Mouse (Mus musculus) T-helper 17 cell (primary cell): ENCODE data around the gene Hist2h2ac.
"Not testable (repeated sequence)": the region's sequence is repeated elsewhere in the genome, so short reads cannot be mapped to it uniquely, and the experiment has no call there.

ENCODE experiments used
- in situ Hi-C, 2 experiments: fragments of 300-600 bp; cut with MboI, MseI; formaldehyde crosslinking; loops; 1 replicate in 1 of 2; 2 replicates in 1 of 2; pipeline ENCODE4 v1.15.1; 2025; ENCODE audit warnings: high pct_unique_total_duplicates in 2 of 2

The Hist2h2ac gene

DNA sequence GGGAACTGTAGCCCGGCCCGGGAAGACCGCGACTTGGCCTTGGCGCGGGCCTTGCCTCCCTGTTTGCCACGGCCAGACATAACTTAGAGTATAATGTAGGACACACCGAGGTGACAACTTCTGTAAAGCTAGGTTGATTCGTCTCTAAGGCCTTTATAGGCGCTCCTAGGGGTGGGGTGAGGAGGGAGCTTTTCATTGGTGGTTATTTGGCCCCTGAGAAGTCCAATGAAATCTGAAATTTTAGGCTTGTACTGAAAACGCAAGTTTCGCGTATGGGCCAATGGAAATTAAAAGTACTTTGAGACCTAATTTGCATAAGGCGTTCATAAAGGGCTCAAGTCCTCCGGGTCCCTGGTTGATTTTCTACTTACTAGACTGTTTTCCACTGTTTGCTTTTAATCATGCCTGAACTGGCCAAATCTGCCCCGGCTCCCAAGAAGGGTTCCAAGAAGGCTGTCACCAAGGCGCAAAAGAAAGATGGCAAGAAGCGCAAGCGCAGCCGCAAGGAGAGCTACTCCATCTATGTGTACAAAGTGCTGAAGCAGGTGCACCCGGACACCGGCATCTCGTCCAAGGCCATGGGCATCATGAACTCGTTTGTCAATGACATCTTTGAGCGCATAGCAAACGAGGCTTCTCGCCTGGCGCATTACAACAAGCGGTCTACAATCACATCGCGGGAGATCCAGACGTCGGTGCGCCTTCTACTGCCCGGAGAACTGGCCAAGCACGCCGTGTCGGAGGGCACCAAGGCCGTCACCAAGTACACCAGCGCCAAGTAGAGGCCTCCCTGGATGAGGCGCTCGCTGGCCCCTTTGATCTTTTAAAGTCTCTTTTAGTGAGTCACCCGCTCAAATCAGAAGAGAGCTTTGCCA is at the start of gene Hist2h2ac, which contains the start of gene Hist2h2be:
Hist2h2ac (minus strand) TSS at position 116 of the 875 bp plus-strand sequence.
Hist2h2be (plus strand) TSS at position 355 of the 875 bp plus-strand sequence.
- in situ Hi-C loops, result no loop called here

DNA sequence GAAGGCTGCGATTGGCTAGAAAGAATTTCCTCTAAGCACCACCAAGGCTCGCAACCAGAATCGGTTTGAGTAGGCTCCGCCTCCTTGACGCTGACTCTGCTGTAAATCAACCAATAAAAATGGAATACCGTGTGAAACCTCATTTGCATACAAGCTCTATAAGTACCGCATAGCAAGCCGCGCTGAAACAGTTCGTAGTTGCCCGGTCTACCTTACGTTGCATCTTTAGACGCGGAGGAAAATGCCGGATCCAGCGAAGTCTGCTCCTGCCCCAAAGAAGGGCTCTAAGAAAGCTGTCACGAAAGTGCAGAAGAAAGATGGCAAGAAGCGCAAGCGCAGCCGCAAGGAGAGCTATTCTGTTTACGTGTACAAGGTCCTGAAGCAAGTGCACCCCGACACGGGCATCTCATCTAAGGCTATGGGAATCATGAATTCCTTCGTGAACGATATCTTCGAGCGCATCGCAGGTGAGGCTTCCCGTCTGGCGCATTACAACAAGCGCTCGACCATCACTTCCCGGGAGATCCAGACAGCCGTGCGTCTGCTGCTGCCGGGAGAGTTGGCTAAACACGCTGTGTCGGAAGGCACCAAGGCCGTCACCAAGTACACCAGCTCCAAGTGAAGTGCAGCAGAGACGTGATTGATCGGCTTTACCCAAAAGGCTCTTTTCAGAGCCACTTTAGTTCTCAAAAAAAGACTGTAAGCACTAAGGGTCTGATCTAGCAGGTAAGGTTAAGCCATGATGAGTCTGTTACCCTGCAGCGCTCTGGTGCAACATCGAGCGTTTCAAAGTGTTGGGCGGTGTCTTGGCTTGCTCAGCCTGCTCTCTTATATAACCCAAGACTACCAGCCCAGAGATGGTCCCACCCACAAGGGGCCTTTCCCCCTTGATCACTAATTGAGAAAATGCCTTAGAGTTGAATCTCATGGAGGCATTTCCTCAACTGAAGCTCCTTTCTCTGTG is 49.1 kb upstream of the Hist2h2ac start, which contains the start of gene Hist2h2bb:
Hist2h2bb (plus strand) TSS at position 242 of the 964 bp plus-strand sequence.
- in situ Hi-C loops, result no loop called here

DNA sequence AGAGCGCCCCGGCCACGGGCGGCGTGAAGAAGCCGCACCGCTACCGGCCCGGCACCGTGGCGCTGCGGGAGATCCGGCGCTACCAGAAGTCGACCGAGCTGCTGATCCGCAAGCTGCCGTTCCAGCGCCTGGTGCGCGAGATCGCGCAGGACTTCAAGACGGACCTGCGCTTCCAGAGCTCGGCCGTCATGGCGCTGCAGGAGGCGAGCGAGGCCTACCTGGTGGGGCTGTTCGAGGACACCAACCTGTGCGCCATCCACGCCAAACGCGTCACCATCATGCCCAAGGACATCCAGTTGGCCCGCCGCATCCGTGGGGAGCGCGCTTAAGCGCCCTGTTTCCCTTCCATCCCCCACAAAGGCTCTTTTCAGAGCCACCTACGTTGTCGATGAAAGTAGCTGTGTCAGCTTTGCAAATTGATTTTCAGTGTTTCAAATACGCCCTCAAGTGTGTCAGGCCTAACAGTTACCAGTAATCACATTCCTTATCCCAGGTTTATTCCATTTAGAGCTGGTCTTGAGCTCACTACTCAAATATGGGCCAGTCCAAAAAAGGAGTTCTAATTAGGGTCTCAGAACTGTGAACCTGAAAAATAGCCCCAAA is 48.2 kb upstream of the Hist2h2ac start:
- in situ Hi-C loops, result not testable (repeated sequence)

DNA sequence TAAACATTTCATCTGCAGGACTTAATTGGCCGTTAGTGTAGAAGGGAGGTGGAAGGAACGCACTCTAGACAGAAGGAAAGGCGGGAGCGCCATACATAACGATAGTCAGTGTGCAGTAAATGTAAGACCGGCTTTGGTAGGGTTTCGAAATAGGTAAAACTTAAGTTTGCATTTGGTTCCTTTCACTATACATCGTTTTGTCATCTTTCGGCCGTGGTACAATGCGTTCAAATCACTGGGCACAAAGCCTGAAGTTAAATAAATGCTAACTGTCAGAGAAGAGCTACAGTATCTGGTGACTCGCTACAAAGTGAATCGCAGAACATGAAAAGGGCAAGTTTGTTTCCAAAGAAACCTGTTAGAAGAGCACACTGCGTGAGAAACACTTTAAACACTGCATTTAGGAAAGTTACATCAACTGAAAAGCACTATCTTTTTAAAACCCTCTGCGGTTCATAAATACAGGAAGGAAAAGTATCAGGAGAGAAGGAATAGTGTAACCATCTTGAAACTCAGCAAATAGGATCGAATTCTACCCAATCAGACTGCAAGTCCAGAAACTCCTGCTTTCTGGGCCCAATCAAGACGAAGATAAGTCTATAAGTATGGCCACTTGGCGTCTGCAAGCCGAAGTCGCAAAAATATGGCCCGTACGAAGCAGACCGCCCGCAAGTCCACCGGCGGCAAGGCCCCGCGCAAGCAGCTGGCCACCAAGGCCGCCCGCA is 47.5 kb upstream of the Hist2h2ac start, which contains the start of gene Hist2h3b:
Hist2h3b (plus strand) TSS at position 604 of the 725 bp plus-strand sequence.
- in situ Hi-C loops, result no loop called here

DNA sequence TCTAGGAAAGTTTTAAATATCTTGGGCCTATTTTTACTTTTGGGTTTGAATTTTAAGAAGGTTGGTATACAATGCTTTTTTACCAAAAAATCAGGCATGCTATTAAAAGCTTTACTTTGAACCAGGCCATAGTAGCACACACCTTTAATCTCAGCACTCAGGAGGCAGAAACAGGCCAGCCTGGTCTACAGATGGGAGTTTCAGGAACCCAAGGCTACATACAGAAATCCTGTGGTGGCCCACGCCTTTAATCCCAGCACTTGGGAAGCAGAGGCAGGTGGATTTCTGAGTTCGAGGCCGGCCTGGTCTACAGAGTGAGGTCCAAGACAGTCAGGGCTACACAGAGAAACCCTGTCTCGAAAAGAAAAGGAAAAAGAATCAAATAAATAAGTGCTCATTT is 46.9 kb upstream of the Hist2h2ac start:
- in situ Hi-C loops, result no loop called here

DNA sequence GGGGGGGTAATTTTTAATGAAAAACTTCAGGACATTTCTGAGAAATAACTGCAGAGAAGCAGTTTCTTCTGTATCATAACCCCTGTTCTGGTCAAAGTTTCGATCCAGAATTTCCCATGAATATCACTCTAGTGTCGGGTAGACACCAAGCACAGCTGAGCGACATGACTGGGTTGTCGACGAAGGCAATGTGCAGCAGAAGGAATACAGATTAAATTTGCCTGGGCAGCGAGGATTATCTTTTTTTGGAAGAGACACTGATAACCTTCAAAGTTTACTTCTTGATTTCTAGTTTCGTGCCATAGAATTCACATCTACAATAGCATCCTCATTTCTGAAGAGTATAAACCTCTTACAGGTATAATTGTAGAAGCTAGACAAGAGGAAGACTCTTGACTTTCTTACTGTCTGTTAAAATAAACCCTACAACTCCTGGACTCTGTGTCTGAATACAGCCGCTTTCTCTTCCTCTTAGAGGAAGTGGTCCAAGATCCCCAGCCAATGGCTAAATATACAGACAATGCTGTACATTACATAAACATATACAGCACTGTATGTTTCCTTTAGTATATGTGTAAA is 45.5 kb upstream of the Hist2h2ac start:
- in situ Hi-C loops, result no loop called here

DNA sequence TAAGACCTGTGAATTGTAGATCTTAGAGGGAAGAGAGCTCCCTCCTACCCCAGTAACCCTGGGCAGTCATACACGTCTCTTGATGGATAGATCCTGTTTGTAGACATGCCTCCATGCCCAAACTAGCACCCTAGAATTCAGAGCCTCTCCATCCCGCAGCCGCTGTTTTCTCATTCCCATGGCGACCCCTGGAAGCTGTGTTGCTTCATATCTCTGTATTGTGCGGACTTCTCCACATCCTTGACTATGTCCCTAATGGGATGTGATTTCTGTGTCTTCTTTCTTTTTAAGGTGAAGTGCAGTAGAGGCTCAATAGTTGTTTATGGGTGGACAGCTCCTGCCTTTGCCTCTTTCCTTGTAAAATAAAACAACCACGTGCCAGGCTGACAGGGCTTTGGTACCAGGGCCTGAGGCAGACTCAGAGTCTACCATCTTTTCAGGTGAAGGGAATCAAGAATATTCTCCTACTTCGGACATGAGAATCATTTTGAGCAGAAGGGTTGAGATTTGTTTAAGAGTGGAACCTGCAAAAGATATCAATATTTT is 43.8 kb upstream of the Hist2h2ac start:
- in situ Hi-C loops, result no loop called here

DNA sequence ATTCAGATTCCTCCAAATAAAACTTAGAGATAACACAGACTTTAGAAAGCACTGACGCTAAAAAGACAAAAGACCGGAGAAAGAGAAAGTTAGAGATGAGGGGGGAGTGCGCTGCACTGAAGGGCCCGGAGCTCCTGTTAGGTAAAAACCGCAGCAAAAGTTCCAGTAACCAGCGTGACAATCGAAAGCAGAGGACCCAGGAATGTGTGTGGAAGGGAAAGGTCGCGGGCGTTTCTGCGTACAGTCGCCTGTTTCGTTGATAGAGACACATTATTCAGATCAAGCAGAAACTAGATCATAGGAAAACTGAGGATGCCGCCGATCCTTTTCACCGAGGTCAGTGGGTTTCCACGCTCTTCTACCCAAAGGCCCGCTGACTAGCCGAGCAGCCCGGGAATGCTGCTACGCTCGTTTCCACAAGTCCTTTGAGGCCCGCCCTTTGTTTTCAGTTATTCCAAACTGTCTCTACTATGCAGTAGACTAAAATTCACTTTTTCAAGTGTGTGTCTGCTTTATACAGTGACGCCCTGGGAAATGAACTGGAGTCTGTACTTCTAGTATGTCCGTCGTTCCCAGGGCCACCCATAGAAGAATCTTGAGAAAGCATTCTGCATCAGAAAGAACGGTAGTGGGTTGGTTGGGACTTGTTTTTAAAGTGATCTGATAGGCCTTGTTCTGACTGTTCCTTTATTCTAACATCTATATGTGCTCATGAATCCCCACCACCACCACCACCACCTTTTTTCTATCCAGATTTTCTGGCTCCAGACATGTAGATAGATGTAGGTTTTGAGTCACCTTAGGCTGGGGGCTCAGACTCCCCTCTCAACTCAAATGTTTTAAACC is 43.1 kb upstream of the Hist2h2ac start:
- in situ Hi-C loops, result no loop called here

DNA sequence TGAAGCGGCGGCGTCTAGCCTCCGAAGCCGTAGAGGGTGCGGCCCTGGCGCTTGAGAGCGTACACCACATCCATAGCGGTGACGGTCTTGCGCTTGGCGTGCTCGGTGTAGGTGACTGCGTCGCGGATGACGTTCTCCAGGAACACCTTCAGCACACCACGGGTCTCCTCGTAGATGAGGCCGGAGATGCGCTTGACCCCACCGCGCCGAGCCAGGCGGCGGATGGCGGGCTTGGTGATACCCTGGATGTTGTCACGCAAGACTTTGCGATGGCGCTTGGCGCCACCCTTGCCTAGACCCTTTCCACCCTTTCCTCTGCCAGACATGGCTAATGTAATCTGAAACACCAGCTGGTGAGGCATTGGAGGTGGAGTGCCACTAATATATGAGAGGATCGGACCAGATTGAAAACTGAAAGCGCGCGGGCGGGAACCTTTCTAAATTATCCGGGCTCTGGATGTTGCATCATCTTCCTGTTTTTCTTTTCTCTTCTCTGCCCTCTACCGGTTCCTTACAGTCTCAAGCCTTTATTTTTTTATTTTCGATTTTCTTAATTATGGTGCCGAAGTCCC is 42.4 kb upstream of the Hist2h2ac start, which contains the start of gene Hist2h4:
Hist2h4 (minus strand) TSS at position 333 of the 572 bp plus-strand sequence.
- in situ Hi-C loops, result no loop called here

DNA sequence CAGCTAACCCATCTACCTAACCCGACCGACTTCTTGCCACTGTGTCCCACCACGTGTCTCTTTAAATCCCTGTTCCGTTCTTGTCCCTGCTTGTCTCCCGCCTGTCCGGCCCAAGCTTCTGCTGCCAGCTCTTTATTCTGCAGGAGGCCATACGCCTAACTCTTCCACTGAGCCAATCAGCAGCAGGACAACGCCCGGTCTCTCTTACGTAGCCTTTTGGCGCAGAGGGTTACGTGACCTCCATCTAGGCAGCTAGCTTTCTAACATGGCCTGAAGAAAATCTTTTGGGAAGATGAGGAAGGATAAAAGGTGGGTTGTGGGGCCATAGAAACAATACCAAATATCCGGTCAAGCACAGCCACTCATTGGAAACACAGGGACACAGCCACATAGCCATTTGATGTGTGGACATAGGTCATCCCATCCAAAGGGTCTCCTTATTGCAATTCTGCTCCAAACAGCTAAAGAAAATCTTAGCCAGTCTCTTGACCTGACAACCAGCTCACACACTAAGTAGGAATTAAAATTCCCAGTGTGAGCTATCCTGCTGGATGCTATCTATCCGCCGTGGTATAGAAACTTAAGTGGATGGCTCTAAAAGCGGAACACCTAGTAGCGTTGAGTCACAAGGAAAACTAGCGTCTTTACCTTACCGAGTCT is 41.7 kb upstream of the Hist2h2ac start:
- in situ Hi-C loops, result no loop called here

DNA sequence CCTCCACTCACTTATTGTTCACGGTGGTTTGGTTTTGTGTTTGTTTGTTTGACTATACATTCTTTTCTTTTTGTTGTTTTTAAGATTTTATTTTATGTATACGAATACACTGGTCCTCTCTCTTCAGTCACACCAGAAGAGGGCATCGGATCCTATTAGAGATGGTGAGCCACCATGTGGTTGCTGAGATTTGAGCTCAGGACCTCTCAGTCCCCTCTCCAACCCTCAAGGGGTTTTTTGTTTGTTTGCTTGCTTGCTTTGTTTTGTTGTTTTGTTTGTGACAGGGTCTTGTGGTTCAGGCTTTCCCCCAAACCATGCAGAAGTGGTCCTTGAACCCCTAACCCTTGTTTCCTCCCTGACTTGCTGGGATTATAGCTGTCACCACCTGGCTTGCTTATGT is 40.9 kb upstream of the Hist2h2ac start:
- in situ Hi-C loops, result no loop called here

DNA sequence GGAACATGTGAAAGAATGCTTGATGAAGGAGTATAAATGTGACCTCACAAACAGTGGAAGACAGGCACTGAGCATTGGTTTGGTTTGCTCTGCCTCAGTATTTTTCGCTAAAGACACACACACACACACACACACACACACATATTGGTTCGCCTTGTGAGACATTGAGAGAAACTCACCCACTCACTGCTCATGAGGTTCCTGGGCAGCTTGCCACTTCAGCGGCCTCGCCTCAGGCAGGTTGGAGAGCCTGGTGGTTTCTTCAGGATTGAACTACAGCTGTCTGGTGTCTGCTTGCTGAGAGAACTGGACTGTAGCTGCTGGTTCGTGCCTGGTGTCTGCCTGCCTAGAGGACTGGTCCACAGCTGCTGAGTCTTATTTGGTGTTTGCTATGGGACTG is 39.5 kb upstream of the Hist2h2ac start:
- in situ Hi-C loops, result no loop called here

DNA sequence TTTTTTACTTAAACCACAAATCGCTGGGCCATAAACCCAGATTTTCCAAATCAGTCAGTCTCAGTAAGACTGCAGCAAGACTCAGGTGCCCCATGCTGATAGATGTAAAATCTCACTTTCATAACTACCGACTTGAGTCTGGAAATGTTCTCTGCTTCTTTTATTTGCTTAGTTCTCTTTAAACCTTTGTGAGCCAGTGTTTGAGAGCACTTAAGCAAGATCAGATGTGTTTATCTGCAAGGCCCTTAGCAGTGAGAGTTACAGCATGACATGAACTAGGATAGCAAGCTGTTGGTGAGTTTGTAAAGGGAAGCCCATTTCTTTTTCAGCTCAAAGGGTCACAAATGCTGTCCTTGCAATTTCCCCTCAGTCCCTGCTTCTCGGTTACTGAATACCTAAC is 36.5 kb upstream of the Hist2h2ac start:
- in situ Hi-C loops, result no loop called here

DNA sequence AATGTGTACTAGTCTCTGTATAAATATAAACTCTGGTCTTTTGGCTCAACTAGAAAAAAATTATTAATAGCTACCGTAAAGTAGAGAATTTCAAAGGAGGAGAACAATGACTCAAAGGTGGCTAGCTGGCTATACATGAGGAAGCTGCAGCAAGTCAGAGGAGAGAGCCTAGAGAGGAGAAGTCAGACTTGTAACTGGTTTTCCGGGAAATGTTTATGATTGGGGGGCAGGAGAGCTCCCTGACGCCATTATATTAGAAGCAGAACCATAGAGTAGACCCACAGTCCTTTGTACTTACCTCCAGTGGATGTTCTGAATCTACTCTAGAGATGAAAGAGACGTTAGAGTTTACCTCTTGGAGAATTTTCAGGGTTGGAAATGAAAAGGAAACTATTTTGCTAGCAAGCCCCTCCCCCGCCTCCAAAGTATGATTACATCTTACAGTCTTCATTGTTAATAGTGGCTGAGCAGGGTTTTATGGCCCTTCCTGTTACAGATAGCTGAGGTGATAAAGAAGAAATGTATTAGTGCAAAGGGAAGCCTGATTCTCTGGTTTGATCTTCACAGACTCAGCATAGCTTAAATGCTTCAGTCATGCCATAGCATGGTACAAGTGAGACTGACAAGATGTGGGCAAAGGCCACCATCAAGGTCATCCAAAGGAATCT is 35.4 kb upstream of the Hist2h2ac start:
- in situ Hi-C loops, result no loop called here

DNA sequence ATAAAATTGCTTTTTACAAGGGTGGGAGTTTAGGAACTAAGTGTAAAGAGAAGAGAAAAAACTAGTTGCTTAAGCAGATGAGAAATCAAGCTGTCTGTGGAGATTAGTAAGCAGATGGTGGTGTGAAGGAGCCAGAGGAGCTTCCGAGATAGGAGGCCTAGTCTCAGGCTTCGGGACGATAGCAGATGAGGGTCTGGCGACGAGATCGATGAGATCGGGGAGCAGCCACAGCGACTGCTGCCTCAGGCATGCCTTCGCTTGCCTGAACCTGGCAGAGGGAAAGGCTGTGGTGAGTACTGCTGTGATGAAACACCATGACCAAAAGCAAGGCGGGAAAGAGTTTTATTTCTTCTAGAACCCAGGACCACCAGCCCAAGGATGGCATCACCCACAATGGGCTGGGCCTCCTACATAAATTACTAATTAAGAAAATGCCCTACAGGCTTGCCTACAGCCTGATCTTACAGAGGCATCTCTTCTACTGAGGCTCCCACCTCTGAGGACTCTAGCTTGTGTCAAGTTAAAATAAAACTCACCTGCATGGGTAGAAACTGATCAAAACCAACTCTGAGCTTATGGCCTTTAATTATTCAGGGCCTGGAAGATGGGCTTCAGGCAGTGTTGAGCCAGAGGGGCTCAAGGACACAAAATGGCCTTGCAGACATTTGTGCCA is 34.1 kb upstream of the Hist2h2ac start:
- in situ Hi-C loops, result no loop called here

DNA sequence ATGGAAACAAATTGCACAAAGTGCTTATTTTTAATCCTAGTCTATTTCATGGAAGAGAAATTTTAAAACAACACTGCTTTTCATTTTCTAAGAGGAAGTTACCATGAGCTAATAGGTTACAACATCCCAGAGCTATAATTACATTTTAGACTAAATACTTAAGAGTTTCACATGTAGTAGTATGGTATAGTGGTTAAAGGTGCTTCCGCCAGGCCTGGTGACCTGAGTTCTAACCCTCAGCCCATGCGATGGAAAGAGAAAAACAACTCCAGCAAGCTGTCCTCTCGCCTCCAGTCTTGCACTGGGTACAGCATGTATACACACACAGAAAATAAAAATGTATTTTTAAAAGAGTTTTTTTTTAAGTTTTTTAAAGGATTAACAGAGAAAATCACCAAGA is 31.1 kb upstream of the Hist2h2ac start:
- in situ Hi-C loops, result no loop called here

DNA sequence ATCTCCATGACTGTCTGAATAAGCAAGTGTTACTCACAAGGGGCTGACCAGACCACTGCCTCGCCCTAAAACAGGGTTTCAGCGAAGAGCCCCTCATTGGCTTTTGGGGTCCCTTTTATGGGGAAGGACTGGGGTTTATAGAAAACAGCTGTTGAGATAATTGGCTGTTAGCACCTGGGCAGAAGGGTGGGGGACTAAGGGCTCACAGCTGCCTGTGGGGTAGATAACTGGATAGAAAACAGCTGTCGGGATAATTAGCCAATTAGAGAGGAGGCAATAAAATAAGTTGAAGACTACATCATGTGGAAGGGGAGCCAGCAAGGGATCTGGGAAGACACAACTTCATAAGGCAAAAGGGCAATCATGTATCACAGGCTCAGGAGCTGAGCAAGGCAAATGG is 30.2 kb upstream of the Hist2h2ac start:
- in situ Hi-C loops, result no loop called here
